Comparison of ENCODE assay signal across 20 mouse cellular contexts in genomic region chr8:79354009-79354408, GRCm38 (mm10). TPM values are rescaled to one million over a fixed set of nuclear protein-coding genes. Genes with fewer than 3 reads are reported as not detected.
DNase-seq lines count a peak whose midpoint lies in the region; ATAC-seq and TF ChIP-seq lines count a peak whose summit lies in the region.
"Had no signal": no experiment of that assay in that cellular context is flagged by ENCODE, and none has a peak within 500 bp of the region (broad histone marks: within the 10 kb centered on the region; RNA-seq: fewer than 3 reads in every experiment).

No protein-coding gene starts in this region.

- peaks cover 25% of the 10 kb centered on the region for H3K4me1 ChIP-seq in intestine, embryonic 14.5 days (replicated peaks; ENCODE audit: control insufficient read depth, insufficient read depth, low read length)
- no peaks in the 10 kb centered on the region for H3K4me1 ChIP-seq in intestine, postnatal 0 days (replicated peaks; ENCODE audit: control insufficient read depth, insufficient read depth, low read length)
- H3K4me1 ChIP-seq in stomach, embryonic 14.5 days (ENCODE audit: control insufficient read depth, insufficient read depth, low read length) = peaks cover 45% of the 10 kb centered on the region
- peaks cover 4% of the 10 kb centered on the region; the same call in 1 of the 2 replicates for H3K4me1 ChIP-seq in stomach, postnatal 0 days (replicated peaks; ENCODE audit: control insufficient read depth, insufficient read depth)
- peaks cover 50% of the 10 kb centered on the region for H3K4me1 ChIP-seq in limb, embryonic 13.5 days
- H3K4me1 ChIP-seq in lung, postnatal 0 days (ENCODE audit: insufficient read depth, low read depth, low read length) = no peaks in the 10 kb centered on the region; the same call in 1 of the 2 replicates
- peaks cover 39% of the 10 kb centered on the region for H3K4me1 ChIP-seq in hindbrain, embryonic 13.5 days (replicated peaks)

- ATAC-seq in intestine, embryonic 14.5 days (replicated peaks; ENCODE audit: low FRiP score, low TSS enrichment, low read depth) = no peak
- ATAC-seq in intestine, postnatal 0 days = no peak
- no peak for ATAC-seq in stomach, embryonic 14.5 days (ENCODE audit: insufficient number of reproducible peaks, insufficient read depth, low FRiP score, low read depth)
- no peak for ATAC-seq in stomach, postnatal 0 days (ENCODE audit: low FRiP score, low TSS enrichment)
- no peak for ATAC-seq in limb, embryonic 13.5 days (ENCODE audit: low FRiP score, low read depth)
- ATAC-seq in lung, postnatal 0 days = no peak
- ATAC-seq in hindbrain, embryonic 13.5 days (ENCODE audit: low FRiP score) = no peak
- ATAC-seq: forebrain, embryonic 14.5 days had no signal

- no peak for TF ChIP-seq CTCF in intestine, postnatal 0 days (IDR thresholded peaks at IDR 0.05; ENCODE audit: low read depth)
- no peak for TF ChIP-seq CTCF in stomach, postnatal 0 days (IDR thresholded peaks at IDR 0.05; ENCODE audit: low read depth)
- no peak for TF ChIP-seq CTCF in lung, postnatal 0 days (IDR thresholded peaks at IDR 0.05)

- 51% methylated on average over 7 of the region's 7 CpGs for WGBS in intestine, embryonic 14.5 days
- 74% methylated on average over 7 of the region's 7 CpGs for WGBS in intestine, postnatal 0 days
- WGBS in stomach, embryonic 14.5 days = 43% methylated on average over 7 of the region's 7 CpGs
- 56% methylated on average over 7 of the region's 7 CpGs for WGBS in stomach, postnatal 0 days
- WGBS in limb, embryonic 13.5 days = 54% methylated on average over 7 of the region's 7 CpGs
- 87% methylated on average over 7 of the region's 7 CpGs for WGBS in lung, postnatal 0 days
- 84% methylated on average over 7 of the region's 7 CpGs for WGBS in hindbrain, embryonic 13.5 days

- no peak overlapping the region for H3K4me3 ChIP-seq in intestine, embryonic 14.5 days (ENCODE audit: low read depth, low read length)
- H3K4me3 ChIP-seq in intestine, postnatal 0 days (ENCODE audit: low read depth, low read length) = no peak overlapping the region
- H3K4me3 ChIP-seq in stomach, embryonic 14.5 days (ENCODE audit: low read depth, low read length) = no peak overlapping the region
- H3K4me3 ChIP-seq in stomach, postnatal 0 days (ENCODE audit: low read depth, low read length) = no peak overlapping the region
- H3K4me3 ChIP-seq in limb, embryonic 13.5 days = no peak overlapping the region
- no peak overlapping the region for H3K4me3 ChIP-seq in lung, postnatal 0 days (ENCODE audit: low read depth, low read length)
- no peak overlapping the region for H3K4me3 ChIP-seq in hindbrain, embryonic 13.5 days
- H3K4me3 ChIP-seq: erythroblast, embryonic 14.5 days; forebrain, embryonic 10.5 days; heart, adult 2 months; heart, embryonic 15.5 days had no signal

- no peak for DNase-seq in intestine, embryonic 14.5 days (ENCODE audit: low spot score)
- DNase-seq in stomach, postnatal 0 days (ENCODE audit: low spot score) = no peak
- no peak for DNase-seq in lung, postnatal 0 days (ENCODE audit: low spot score)
- DNase-seq: adrenal gland, adult 8-10 months; adrenal gland, postnatal 36 days; cerebellum, adult 2 months; cerebellum, postnatal 10 days; gastrocnemius, postnatal 36 days; heart, adult 2 months; heart, postnatal 14 days had no signal

- no peak overlapping the region for H3K4me2 ChIP-seq in intestine, embryonic 14.5 days (ENCODE audit: low read length)
- H3K4me2 ChIP-seq in intestine, postnatal 0 days (replicated peaks; ENCODE audit: low read depth) = no peak overlapping the region
- H3K4me2 ChIP-seq in stomach, embryonic 14.5 days (replicated peaks; ENCODE audit: low read depth, low read length) = no peak overlapping the region
- no peak overlapping the region for H3K4me2 ChIP-seq in stomach, postnatal 0 days (replicated peaks; ENCODE audit: low read depth)
- no peak overlapping the region for H3K4me2 ChIP-seq in limb, embryonic 13.5 days (replicated peaks)
- H3K4me2 ChIP-seq in lung, postnatal 0 days (replicated peaks; ENCODE audit: low read depth, low read length) = no peak overlapping the region
- no peak overlapping the region for H3K4me2 ChIP-seq in hindbrain, embryonic 13.5 days
- H3K4me2 ChIP-seq: heart, embryonic 11.5 days; heart, embryonic 15.5 days; hindbrain, embryonic 14.5 days had no signal

- no peak overlapping the region for H3K9ac ChIP-seq in intestine, embryonic 14.5 days (ENCODE audit: low read length)
- no peak overlapping the region for H3K9ac ChIP-seq in intestine, postnatal 0 days (ENCODE audit: low read depth, low read length)
- H3K9ac ChIP-seq in stomach, embryonic 14.5 days (replicated peaks; ENCODE audit: low read depth, low read length) = no peak overlapping the region
- no peak overlapping the region for H3K9ac ChIP-seq in stomach, postnatal 0 days (ENCODE audit: low read length)
- no peak overlapping the region for H3K9ac ChIP-seq in limb, embryonic 13.5 days
- no peak overlapping the region for H3K9ac ChIP-seq in lung, postnatal 0 days (replicated peaks; ENCODE audit: low read depth)
- no peak overlapping the region for H3K9ac ChIP-seq in hindbrain, embryonic 13.5 days
- H3K9ac ChIP-seq: heart, embryonic 15.5 days; hindbrain, embryonic 14.5 days had no signal

- H3K27ac ChIP-seq in intestine, embryonic 14.5 days (ENCODE audit: low read depth) = 0 out of 2 replicates have a peak overlapping the region, but pooled peaks have one; percentile 9
- no peak overlapping the region for H3K27ac ChIP-seq in intestine, postnatal 0 days (ENCODE audit: low read depth, low read length)
- peak overlapping the region; percentile 71 for H3K27ac ChIP-seq in stomach, embryonic 14.5 days (ENCODE audit: low read length)
- H3K27ac ChIP-seq in stomach, postnatal 0 days (replicated peaks) = no peak overlapping the region
- peak overlapping the region; percentile 48; the same call in 1 of the 2 replicates for H3K27ac ChIP-seq in limb, embryonic 13.5 days
- H3K27ac ChIP-seq in lung, postnatal 0 days (ENCODE audit: low read length) = no peak overlapping the region
- H3K27ac ChIP-seq in hindbrain, embryonic 13.5 days = no peak overlapping the region
- H3K27ac ChIP-seq: heart, adult 2 months; heart, embryonic 15.5 days; hindbrain, embryonic 14.5 days had no signal

- no peak for TF ChIP-seq EP300 in stomach, postnatal 0 days (optimal IDR thresholded peaks at IDR 0.05)
- TF ChIP-seq EP300 in lung, postnatal 0 days (IDR thresholded peaks at IDR 0.05) = no peak

- no peaks in the 10 kb centered on the region for H3K9me3 ChIP-seq in intestine, embryonic 14.5 days (ENCODE audit: control insufficient read depth, low read length)
- H3K9me3 ChIP-seq in intestine, postnatal 0 days (ENCODE audit: control insufficient read depth) = no peaks in the 10 kb centered on the region
- H3K9me3 ChIP-seq in stomach, embryonic 14.5 days (ENCODE audit: control insufficient read depth, low read depth, low read length) = no peaks in the 10 kb centered on the region
- H3K9me3 ChIP-seq in stomach, postnatal 0 days (ENCODE audit: control insufficient read depth, low read length) = no peaks in the 10 kb centered on the region
- H3K9me3 ChIP-seq in limb, embryonic 13.5 days = no peaks in the 10 kb centered on the region
- no peaks in the 10 kb centered on the region for H3K9me3 ChIP-seq in lung, postnatal 0 days (ENCODE audit: low read length)
- H3K9me3 ChIP-seq in hindbrain, embryonic 13.5 days = no peaks in the 10 kb centered on the region
- H3K9me3 ChIP-seq: forebrain, embryonic 10.5 days; heart, embryonic 15.5 days had no signal

- H3K27me3 ChIP-seq in intestine, embryonic 14.5 days (replicated peaks; ENCODE audit: control insufficient read depth, insufficient read depth, low read length) = no peaks in the 10 kb centered on the region
- H3K27me3 ChIP-seq in intestine, postnatal 0 days (replicated peaks; ENCODE audit: control insufficient read depth, insufficient read depth, low read length) = no peaks in the 10 kb centered on the region
- no peaks in the 10 kb centered on the region for H3K27me3 ChIP-seq in stomach, embryonic 14.5 days (ENCODE audit: control insufficient read depth, insufficient read depth, low read length)
- no peaks in the 10 kb centered on the region for H3K27me3 ChIP-seq in stomach, postnatal 0 days (ENCODE audit: control insufficient read depth, insufficient read depth, low read length)
- H3K27me3 ChIP-seq in limb, embryonic 13.5 days = no peaks in the 10 kb centered on the region
- H3K27me3 ChIP-seq in lung, postnatal 0 days (replicated peaks; ENCODE audit: insufficient read depth, low read length) = no peaks in the 10 kb centered on the region
- no peaks in the 10 kb centered on the region for H3K27me3 ChIP-seq in hindbrain, embryonic 13.5 days
- H3K27me3 ChIP-seq: heart, embryonic 15.5 days had no signal

- peaks cover 60% of the 10 kb centered on the region for H3K36me3 ChIP-seq in intestine, embryonic 14.5 days (ENCODE audit: control insufficient read depth, insufficient read depth, low read length)
- H3K36me3 ChIP-seq in intestine, postnatal 0 days (ENCODE audit: control insufficient read depth, insufficient read depth) = peaks cover 36% of the 10 kb centered on the region; the same call in 1 of the 2 replicates
- peaks cover 14% of the 10 kb centered on the region; the same call in 1 of the 2 replicates for H3K36me3 ChIP-seq in stomach, embryonic 14.5 days (ENCODE audit: control insufficient read depth, insufficient read depth, low read length)
- peaks cover 7% of the 10 kb centered on the region for H3K36me3 ChIP-seq in stomach, postnatal 0 days (ENCODE audit: control insufficient read depth, insufficient read depth, low read length)
- H3K36me3 ChIP-seq in limb, embryonic 13.5 days = peaks cover 41% of the 10 kb centered on the region
- peaks cover 10% of the 10 kb centered on the region for H3K36me3 ChIP-seq in lung, postnatal 0 days (ENCODE audit: insufficient read depth, low read length)
- peaks cover 47% of the 10 kb centered on the region for H3K36me3 ChIP-seq in hindbrain, embryonic 13.5 days

RNA-seq across cellular contexts. Expression of gene Smad1, which starts 45.3 kb away (rescaled TPM):
- 52.3 and 59.1 TPM in 2 replicates for polyA plus RNA-seq in intestine, embryonic 14.5 days (2014; fragmentation: Nextera tagmentation; extraction: Ambion mirVana)
- polyA plus RNA-seq in intestine, postnatal 0 days (2015; fragmentation: Nextera tagmentation; extraction: Ambion mirVana) = 27.3 and 27.4 TPM in 2 replicates
- polyA plus RNA-seq in stomach, embryonic 14.5 days (2014; fragmentation: Nextera tagmentation; extraction: Ambion mirVana) = 50.5 and 54.8 TPM in 2 replicates
- 25.9 and 31.5 TPM in 2 replicates for polyA plus RNA-seq in stomach, postnatal 0 days (2015; fragmentation: Nextera tagmentation; extraction: Ambion mirVana)
- 48.2 and 49.4 TPM in 2 replicates for polyA plus RNA-seq in limb, embryonic 13.5 days (2015; fragmentation: Nextera tagmentation; extraction: Ambion mirVana)
- 23.0 and 25.1 TPM in 2 replicates for polyA plus RNA-seq in lung, postnatal 0 days (2015; fragmentation: Nextera tagmentation; extraction: Ambion mirVana)
- polyA plus RNA-seq in hindbrain, embryonic 13.5 days (2015; fragmentation: Nextera tagmentation; extraction: Ambion mirVana) = 64.2 and 65.6 TPM in 2 replicates

RNA-seq across cellular contexts. Expression of gene Mmaa, which starts 59.3 kb away (rescaled TPM):
- polyA plus RNA-seq in intestine, embryonic 14.5 days (2014; fragmentation: Nextera tagmentation; extraction: Ambion mirVana) = 9.5 and 11.3 TPM in 2 replicates
- 7.2 and 8.2 TPM in 2 replicates for polyA plus RNA-seq in intestine, postnatal 0 days (2015; fragmentation: Nextera tagmentation; extraction: Ambion mirVana)
- polyA plus RNA-seq in stomach, embryonic 14.5 days (2014; fragmentation: Nextera tagmentation; extraction: Ambion mirVana) = 11.5 and 13.9 TPM in 2 replicates
- polyA plus RNA-seq in stomach, postnatal 0 days (2015; fragmentation: Nextera tagmentation; extraction: Ambion mirVana) = 10.0 and 10.9 TPM in 2 replicates
- 19.3 and 21.3 TPM in 2 replicates for polyA plus RNA-seq in limb, embryonic 13.5 days (2015; fragmentation: Nextera tagmentation; extraction: Ambion mirVana)
- 7.9 and 11.1 TPM in 2 replicates for polyA plus RNA-seq in lung, postnatal 0 days (2015; fragmentation: Nextera tagmentation; extraction: Ambion mirVana)
- polyA plus RNA-seq in hindbrain, embryonic 13.5 days (2015; fragmentation: Nextera tagmentation; extraction: Ambion mirVana) = 19.7 and 19.9 TPM in 2 replicates

Comparison
In these comparisons a context has a peak if more than half of its experiments do, and no peak if none do; other contexts are left out.
1. H3K27ac ChIP-seq: peak in intestine, embryonic 14.5 days (single experiment), stomach, embryonic 14.5 days (single experiment) and limb, embryonic 13.5 days (single experiment); none in intestine, postnatal 0 days (single experiment), stomach, postnatal 0 days (single experiment), lung, postnatal 0 days (single experiment) and hindbrain, embryonic 13.5 days (single experiment).